Mouse (Mus musculus) T-cell, adult 2 months (primary cell): ENCODE results near the gene Vmn2r70.

Experiments used
- DNase-seq: peaks from one replicate; pipeline ENCODE4 v3.0.0; 2022; ENCODE audit warnings: low spot score

Gene Vmn2r70

DNA sequence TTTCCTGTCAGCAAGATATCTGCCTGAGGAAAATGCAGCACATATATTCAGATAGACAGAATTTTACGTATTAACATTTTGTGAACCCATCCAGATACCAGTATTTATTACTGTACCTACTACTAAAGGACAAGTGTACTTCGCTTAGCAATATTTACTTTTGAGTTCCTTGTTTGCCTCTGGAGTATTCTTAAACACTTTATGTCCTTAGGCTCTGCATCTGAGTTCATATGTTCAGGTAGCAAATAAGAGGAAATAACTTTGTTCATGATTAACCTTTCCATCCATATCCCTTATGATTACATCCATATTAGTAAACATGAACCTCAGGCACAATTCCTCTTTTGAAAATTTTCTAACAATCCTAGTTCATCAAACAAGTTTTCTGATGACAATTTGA, at the start of gene Vmn2r70:
Vmn2r70 (minus strand) TSS at position 101 of the 400 bp plus-strand sequence.
- no peak for DNase-seq

DNA sequence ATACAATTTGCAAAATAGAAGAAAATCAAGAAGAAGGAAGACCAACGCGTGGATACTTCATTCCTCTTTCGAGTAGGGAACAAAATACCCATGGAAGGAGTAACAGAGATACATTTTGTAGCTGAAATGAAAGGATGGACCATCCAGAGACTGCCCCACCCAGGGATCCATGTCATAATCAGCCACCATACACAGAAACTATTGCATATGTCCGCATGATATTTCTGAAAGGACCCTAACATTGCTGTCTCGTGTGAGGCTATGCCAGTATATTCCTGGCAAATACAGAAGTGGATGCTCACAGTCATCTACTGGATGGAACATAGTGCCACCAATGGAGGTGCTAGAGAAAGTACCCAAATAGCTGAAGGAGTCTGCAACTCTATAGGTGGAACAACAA, 6.2 kb downstream of the Vmn2r70 start, which contains the start of gene Vmn2r71:
Vmn2r71 (plus strand) TSS at position 301 of the 400 bp plus-strand sequence.
- no peak for DNase-seq

DNA sequence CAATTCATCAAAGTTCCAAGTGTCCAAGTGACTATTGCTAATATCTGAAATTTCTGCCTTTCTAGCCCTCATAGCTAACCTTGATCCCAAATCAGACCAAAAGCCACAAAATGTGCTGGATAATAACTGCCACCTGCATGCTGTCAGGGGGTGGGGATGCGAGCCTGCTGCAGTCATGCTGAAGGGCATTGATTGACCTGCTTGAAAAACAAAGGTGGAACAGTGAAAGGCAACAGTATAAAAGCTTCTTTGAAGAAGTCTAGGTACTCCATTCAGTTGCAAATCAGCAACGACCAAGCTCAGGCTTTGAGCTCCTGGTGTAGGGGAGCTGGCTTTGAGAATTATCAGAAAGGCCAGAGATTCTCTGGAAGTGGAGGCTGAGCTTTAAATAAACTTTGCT, 25.9 kb downstream of the Vmn2r70 start:
- no peak for DNase-seq

DNA sequence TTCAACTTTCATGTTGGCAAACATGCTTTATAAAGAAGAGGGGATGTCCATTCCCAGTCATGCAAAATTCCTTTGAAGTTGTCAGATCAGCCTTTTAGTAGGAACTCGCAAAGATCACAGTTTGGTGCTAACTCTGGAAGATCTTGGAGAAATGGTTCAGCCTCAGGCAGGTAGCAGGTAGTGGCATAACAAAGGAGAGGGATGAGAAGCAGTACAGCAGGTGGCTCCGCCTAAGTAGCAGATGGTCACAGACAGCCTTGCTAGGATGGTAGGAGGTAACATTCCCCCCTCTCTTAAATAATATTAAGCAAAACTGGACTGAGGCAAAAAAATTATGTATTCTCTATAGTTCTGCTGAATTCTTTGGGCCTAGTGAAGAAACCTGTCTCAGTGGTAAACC, 26.9 kb downstream of the Vmn2r70 start:
- no peak for DNase-seq
